Mouse (Mus musculus): ENCODE data around the gene Gfi1b.

Gene Gfi1b

GRCm38 (mm10) chr2:28622521-28623124, 841 bp upstream of the Gfi1b start:
- DNase-seq (ENCODE audit: low spot score in 2 of 2), result peak; percentile 71 to 86

DNA sequence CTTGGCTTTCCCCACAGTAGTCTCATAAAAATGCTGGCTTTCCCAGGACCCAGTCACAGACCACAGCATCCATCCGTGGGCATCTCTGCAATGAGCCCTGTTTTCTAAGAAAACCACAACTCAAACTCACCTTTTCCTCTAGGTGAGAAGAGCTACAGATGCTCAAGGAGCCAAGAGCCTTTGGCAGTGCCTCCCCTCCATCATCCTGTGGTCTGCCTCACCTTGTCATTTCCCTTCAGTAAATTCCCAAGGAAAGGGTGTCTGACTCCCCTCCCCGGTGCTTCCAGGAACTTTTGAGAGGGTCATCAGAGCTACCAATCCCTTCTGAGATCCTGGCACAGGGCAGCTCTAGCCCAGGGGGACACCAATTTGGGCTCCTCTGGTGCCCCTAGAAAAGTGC, 671 bp downstream of the Gfi1b start:
- peak; percentile 18 to 65 for DNase-seq (ENCODE audit: low spot score in 2 of 2)

DNA sequence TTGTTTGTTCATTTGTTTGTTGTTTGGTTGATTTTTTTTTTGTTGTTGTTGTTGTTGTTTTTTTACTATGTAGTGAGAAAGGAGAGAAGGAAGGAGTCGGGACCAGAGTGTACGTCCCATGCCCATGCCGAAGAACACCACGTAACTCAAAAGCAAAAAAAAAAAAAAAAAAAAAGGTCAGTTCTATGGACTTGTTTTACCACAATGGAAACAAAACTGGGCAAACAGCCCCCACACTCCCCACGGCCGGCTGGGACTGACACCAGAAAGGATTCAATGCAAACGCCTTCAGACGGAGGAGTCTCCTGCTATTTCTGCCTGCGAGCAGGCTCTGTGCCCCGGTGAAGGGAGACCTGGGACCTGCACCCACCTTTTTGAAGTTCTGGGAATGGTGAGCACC, 1.3 kb downstream of the Gfi1b start:
- DNase-seq (ENCODE audit: low spot score in 2 of 2), result peak; percentile 28 to 69

- no peak for DNase-seq (ENCODE audit: low spot score in 2 of 2)
Observed at GRCm38 (mm10) chr2:28619369-28619768, 2.4 kb downstream of the Gfi1b start.

DNA sequence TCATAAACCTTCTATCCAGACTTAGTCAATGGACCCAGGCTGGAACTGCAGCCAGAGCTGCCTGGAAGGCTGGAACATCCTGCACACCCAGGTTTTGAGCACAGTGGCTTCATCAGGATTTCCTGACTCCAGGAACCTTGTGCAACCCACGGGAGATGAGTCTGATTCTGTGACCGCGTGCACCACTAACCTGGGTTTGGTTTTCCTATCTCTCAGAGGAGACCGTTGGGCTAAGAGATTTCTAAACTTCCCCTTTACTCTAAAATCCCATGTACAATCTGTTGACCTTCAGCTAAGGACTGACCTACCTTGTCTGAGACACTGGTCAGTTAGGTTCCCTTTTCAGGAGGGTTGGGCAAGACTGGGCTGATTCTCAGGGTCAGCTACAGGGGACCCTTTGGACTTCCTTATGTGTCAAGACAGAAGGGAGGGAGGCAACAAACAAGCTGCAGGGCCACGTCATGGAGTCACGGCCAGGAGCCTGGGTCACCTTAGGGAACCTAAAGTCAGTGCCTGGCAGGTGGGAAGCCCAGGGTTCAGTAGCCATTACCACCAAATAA, 2.9 kb downstream of the Gfi1b start:
- DNase-seq (ENCODE audit: low spot score in 2 of 2), result no peak

- peak in 1 of 2 experiments; percentile 70 for DNase-seq (ENCODE audit: low spot score in 2 of 2)
Observed at GRCm38 (mm10) chr2:28617498-28618486, 4.0 kb downstream of the Gfi1b start.

DNA sequence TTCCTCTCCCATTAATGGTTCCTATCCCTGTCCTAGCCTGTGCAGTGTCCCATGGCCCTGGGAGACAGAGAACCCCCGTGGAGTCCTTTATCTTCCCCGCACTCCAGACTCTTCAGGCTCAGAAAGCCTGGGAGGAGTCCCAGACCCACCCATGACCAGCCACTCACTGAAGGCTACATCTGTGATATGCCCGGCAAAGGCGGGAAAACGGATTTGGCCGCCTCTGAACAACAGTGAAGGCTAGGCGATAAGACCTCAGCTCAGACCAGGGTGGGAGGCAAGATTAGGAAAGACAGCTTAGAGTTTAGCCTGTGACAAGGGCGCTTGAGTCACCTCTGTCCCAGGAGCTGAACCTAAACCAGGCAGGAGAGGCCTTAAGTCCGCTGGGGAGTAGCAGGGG, 4.9 kb downstream of the Gfi1b start:
- peak; percentile 81 to 84 for DNase-seq (ENCODE audit: low spot score in 2 of 2)

DNA sequence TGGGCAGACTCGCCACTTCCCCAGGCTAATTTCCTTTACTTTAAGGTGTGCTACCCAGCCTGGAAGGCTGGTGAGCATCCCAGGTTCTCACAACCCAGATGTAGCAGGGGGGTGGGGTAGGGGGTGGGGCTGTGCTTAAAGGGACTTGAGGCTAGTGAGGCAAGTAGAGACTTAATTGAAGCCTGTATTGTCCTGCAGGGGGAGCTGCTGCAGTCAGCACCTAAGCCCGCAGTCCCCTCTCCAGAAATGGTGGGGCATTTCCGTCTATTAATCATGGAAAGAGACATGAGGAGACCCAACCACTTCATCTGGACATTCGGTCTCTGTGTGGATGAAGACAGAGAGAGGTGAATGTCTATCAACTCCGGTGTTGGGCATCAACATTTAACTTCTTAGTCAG, 5.4 kb downstream of the Gfi1b start:
- peak in 1 of 2 experiments; percentile 75 for DNase-seq (ENCODE audit: low spot score in 2 of 2)

- peak in 1 of 2 experiments; percentile 62 for DNase-seq (ENCODE audit: low spot score in 2 of 2)
Observed at GRCm38 (mm10) chr2:28613599-28613998, 8.2 kb downstream of the Gfi1b start.

GRCm38 (mm10) chr2:28612436-28613063, 9.2 kb downstream of the Gfi1b start:
- DNase-seq (ENCODE audit: low spot score in 2 of 2), result peak in 1 of 2 experiments; percentile 60

GRCm38 (mm10) chr2:28611407-28611787, 10.4 kb downstream of the Gfi1b start:
- DNase-seq (ENCODE audit: low spot score in 2 of 2), result peak in 1 of 2 experiments; percentile 59

- no peak for DNase-seq (ENCODE audit: low spot score in 2 of 2)
Observed at GRCm38 (mm10) chr2:28610716-28611406, 10.9 kb downstream of the Gfi1b start.

- peak in 1 of 2 experiments; percentile 59 for DNase-seq (ENCODE audit: low spot score in 2 of 2)
Observed at GRCm38 (mm10) chr2:28609851-28610250, 11.9 kb downstream of the Gfi1b start.

- peak in 1 of 2 experiments; percentile 67 for DNase-seq (ENCODE audit: low spot score in 2 of 2)
Observed at GRCm38 (mm10) chr2:28607341-28608165, 14.2 kb downstream of the Gfi1b start.

GRCm38 (mm10) chr2:28606601-28607340, 15.0 kb downstream of the Gfi1b start:
- peak in 1 of 2 experiments; percentile 63 for DNase-seq (ENCODE audit: low spot score in 2 of 2)

DNA sequence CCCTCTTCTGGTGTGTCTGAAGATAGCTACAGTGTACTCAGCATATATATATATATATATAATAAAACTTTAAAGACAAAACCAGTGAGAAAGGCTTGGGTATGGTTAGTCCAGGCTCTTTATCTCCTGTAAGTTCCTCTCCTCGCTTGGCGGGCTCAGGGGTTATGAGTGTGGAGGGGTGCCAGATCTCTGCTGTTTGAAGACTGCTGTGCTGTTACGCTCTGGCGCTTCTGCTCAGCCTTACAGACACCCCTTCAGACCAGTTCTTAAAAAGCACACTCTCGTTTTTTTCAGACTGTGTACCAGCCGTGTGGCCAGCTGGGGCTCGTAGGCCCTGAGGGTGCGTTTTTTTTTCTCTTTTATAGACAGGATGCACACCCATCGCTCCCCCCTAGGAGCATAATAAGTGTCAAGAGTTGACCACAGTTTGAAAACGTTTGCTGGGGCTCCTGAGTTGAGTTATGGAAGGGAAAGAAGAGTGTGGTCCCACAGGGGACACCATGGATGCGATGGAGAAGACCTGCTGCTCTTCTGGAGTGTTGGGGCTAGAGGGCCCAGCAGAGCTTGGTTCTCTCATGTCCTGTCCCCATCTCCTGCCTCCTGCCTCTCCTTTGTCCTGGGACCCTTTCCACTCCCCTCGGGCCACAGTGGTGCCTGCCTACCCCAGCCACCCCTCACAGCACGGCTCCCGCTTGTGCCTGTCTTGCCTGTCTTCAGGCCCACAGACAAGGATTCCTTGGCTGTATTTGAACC, 15.8 kb downstream of the Gfi1b start:
- peak in 1 of 2 experiments; percentile 65 for DNase-seq (ENCODE audit: low spot score in 2 of 2)

DNA sequence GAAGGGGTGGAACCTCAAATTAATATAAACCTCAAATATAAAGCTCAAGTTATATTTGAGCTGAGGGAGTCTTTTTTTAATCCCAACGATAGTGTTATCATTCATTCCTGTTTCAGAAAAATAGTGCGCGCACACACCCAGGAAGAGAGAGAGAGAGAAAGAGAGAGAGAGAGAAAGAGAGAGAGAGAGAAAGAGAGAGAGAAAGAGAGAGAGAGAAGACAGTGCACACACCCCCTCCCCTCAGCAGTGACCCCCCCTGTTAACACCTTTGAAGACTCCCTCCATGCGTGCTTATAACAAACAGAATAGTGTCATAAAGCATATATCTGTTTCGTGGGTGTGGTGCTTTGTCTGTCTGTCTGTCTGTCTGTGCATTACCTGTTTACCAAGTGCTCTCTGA, 18.2 kb downstream of the Gfi1b start:
- DNase-seq (ENCODE audit: low spot score in 2 of 2), result no peak

DNA sequence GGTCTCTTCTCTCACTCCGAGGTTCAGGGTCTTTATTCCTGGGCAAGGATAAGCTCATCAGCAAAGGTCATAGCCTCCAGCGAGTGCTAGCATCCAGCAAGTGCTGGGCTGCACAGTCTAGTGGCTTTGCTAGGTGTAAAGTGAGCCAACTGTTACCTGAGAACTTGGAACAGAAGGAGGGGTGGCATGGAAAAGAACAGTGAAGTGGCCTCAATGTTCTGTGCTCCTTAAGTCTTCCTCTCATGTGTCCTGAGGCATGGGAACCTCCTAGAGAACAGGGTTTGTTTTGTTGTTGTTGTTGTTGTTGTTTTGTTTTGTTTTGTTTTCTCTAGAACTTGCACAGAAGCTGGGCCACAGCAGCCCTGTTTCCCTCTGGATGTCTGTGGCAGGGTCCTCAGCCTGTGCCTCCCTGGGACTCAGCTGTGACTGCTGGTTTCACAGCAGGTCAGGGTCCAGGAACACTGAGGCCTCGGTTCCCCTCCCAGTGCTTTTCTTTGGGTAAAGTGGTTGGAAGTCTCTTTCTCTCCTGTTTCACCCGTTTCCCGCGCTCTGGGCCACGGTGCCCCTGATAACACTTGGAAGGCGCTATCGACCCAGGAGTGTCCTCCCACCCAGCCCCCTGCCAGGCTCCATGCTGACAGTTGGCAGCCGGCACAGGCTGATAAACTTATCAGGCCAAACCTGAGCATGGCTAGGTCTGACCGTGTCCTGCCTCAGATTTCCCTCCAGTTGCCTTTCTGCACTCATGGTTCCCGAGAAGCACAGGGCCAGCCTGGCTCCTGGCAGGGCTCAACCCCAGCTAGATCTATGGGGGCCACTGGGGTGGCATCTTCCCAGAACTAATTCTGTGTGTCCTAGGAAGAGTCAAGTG, 19.8 kb downstream of the Gfi1b start:
- peak; percentile 88 for DNase-seq (ENCODE audit: low spot score in 2 of 2)

Measured in spleen, postnatal 4 days (tissue).